Mouse (Mus musculus) bone marrow, adult 2 months (tissue): ENCODE data around the gene Dio1.

Source experiments
- CTCF ChIP-seq: fragments of 200-500 bp; IDR thresholded peaks from 2 replicates; pipeline ENCODE4 v1.5.1; 2011; ENCODE audit warnings: low read length, control low read depth; ENCODE audit not compliant: control insufficient read depth, insufficient read depth
- POLR2A ChIP-seq: fragments of 200-500 bp; IDR thresholded peaks from 2 replicates; pipeline ENCODE4 v1.6.1; 2011; ENCODE audit warnings: low read depth, mild to moderate bottlenecking, control low read depth, low read length, borderline replicate concordance; ENCODE audit not compliant: control insufficient read depth

DNA sequence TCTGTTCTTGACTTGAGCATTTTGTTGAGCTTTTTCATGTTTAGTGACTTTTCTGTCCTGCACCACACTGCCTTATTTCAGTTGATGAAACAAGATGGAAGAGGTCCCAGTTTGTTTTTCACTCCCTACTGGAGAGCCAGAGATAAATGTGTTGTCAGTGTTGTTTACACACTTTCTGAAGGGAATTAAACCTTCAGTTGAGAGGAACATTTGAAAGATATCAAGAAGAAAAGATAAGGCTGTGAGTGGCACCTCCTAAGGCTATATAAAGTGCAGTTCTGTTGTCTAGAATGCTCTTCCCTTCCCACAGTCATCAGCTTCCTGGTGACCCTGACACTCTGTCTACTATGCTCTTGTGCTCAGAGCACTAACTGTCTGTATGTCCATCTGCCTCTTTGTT is 44.4 kb upstream of the Dio1 start:
- no peak for TF ChIP-seq POLR2A
- TF ChIP-seq CTCF, result no peak
